Comparison of ENCODE assay signal across 9 mouse cellular contexts in genomic region chr7:141482531-141483024, GRCm38 (mm10). TPM values are rescaled to one million over a fixed set of nuclear protein-coding genes. Genes with fewer than 3 reads are reported as not detected.
DNase-seq lines count a peak whose midpoint lies in the region; ATAC-seq and TF ChIP-seq lines count a peak whose summit lies in the region.
"Had no signal": no experiment of that assay in that cellular context is flagged by ENCODE, and none has a peak within 500 bp of the region (broad histone marks: within the 10 kb centered on the region; RNA-seq: fewer than 3 reads in every experiment).

No protein-coding gene starts in this region.

- H3K4me3 ChIP-seq in liver, embryonic 11.5 days (ENCODE audit: low read depth, low read length) = peak overlapping the region; percentile 60
- peak overlapping the region; percentile 11 for H3K4me3 ChIP-seq in embryonic fibroblast, embryonic 13.5 days (ENCODE audit: insufficient read depth, low read length)
- peak overlapping the region; percentile 55 for H3K4me3 ChIP-seq in intestine, embryonic 16.5 days (ENCODE audit: low read length)
- peak overlapping the region; percentile 65 for H3K4me3 ChIP-seq in neural tube, embryonic 14.5 days (ENCODE audit: low read depth, low read length)

- no peak for ATAC-seq in liver, embryonic 11.5 days (replicated peaks; ENCODE audit: low FRiP score)
- ATAC-seq in intestine, embryonic 16.5 days = no peak
- no peak for ATAC-seq in neural tube, embryonic 14.5 days (ENCODE audit: low read depth)

- H3K4me1 ChIP-seq in liver, embryonic 11.5 days (replicated peaks; ENCODE audit: control insufficient read depth, insufficient read depth, low read length) = peaks cover 30% of the 10 kb centered on the region
- peaks cover 10% of the 10 kb centered on the region for H3K4me1 ChIP-seq in embryonic fibroblast, embryonic 13.5 days (ENCODE audit: control insufficient read depth, insufficient read depth, low read length)
- peaks cover 30% of the 10 kb centered on the region for H3K4me1 ChIP-seq in intestine, embryonic 16.5 days (ENCODE audit: control insufficient read depth, insufficient read depth, low read length)
- peaks cover 16% of the 10 kb centered on the region for H3K4me1 ChIP-seq in neural tube, embryonic 14.5 days (ENCODE audit: control insufficient read depth, insufficient read depth, low read length)

- WGBS in liver, embryonic 11.5 days = 35% methylated on average over 11 of the region's 11 CpGs
- WGBS in intestine, embryonic 16.5 days = 10% methylated on average over 11 of the region's 11 CpGs
- 1% methylated on average over 11 of the region's 11 CpGs for WGBS in neural tube, embryonic 14.5 days

- H3K36me3 ChIP-seq in liver, embryonic 11.5 days (ENCODE audit: control insufficient read depth, insufficient read depth, low read length) = no peaks in the 10 kb centered on the region
- no peaks in the 10 kb centered on the region for H3K36me3 ChIP-seq in intestine, embryonic 16.5 days (ENCODE audit: control insufficient read depth, insufficient read depth, low read length)
- H3K36me3 ChIP-seq in neural tube, embryonic 14.5 days (ENCODE audit: control insufficient read depth, insufficient read depth, low read length) = no peaks in the 10 kb centered on the region

- intact Hi-C loops in gastrocnemius, postnatal 14 days (cut with DNase I; ENCODE audit: low total_unique reads) = loop anchor here (5.0 kb wide), 1 partner anchor 180 kb away; no protein-coding TSS in a partner anchor

- peaks cover 10% of the 10 kb centered on the region for H3K27me3 ChIP-seq in liver, embryonic 11.5 days (replicated peaks; ENCODE audit: control insufficient read depth, insufficient read depth, low read length)
- peaks cover 18% of the 10 kb centered on the region; the same call in 1 of the 2 replicates for H3K27me3 ChIP-seq in intestine, embryonic 16.5 days (replicated peaks; ENCODE audit: control insufficient read depth, insufficient read depth, low read length)
- H3K27me3 ChIP-seq in neural tube, embryonic 14.5 days (ENCODE audit: control insufficient read depth, insufficient read depth, low read length) = peaks cover 4% of the 10 kb centered on the region; the same call in 1 of the 2 replicates

- peak overlapping the region; percentile 99 for H3K4me2 ChIP-seq in liver, embryonic 11.5 days
- H3K4me2 ChIP-seq in intestine, embryonic 16.5 days (ENCODE audit: low read depth, low read length) = peak overlapping the region; percentile 97
- peak overlapping the region; percentile 88 for H3K4me2 ChIP-seq in neural tube, embryonic 14.5 days (ENCODE audit: low read depth, low read length)

- H3K27ac ChIP-seq in liver, embryonic 11.5 days (ENCODE audit: low read depth, low read length) = no peak overlapping the region
- H3K27ac ChIP-seq in embryonic fibroblast, embryonic 13.5 days (ENCODE audit: insufficient read depth, low read length) = no peak overlapping the region
- H3K27ac ChIP-seq in intestine, embryonic 16.5 days (ENCODE audit: low read length) = no peak overlapping the region
- peak overlapping the region; percentile 62; the same call in 1 of the 2 replicates for H3K27ac ChIP-seq in neural tube, embryonic 14.5 days (ENCODE audit: low read depth, low read length)

- H3K9ac ChIP-seq in liver, embryonic 11.5 days (ENCODE audit: low read depth, low read length) = peak overlapping the region; percentile 51
- H3K9ac ChIP-seq in intestine, embryonic 16.5 days (ENCODE audit: low read depth, low read length) = peak overlapping the region; percentile 63
- peak overlapping the region; percentile 81 for H3K9ac ChIP-seq in neural tube, embryonic 14.5 days (replicated peaks; ENCODE audit: low read depth, low read length)

- TF ChIP-seq POLR2A in embryonic fibroblast, embryonic 13.5 days (IDR thresholded peaks at IDR 0.05; ENCODE audit: low read depth, low read length) = no peak

- TF ChIP-seq CTCF in embryonic fibroblast, embryonic 13.5 days (IDR thresholded peaks at IDR 0.05; ENCODE audit: borderline replicate concordance, insufficient read depth, low read length) = no peak

- DNase-seq in liver, embryonic 11.5 days (ENCODE audit: low spot score) = no peak
- DNase-seq in liver = no peak
- DNase-seq in urinary bladder, postnatal 10 days (ENCODE audit: low spot score) = no peak
- DNase-seq in gastrocnemius, postnatal 14 days = no peak
- no peak for DNase-seq in layer of hippocampus, adult 9-11 months
- DNase-seq: adrenal gland, adult 8-10 months had no signal

- no peaks in the 10 kb centered on the region for H3K9me3 ChIP-seq in liver, embryonic 11.5 days (ENCODE audit: control insufficient read depth, low read length)
- H3K9me3 ChIP-seq in intestine, embryonic 16.5 days (ENCODE audit: control insufficient read depth, low read length) = no peaks in the 10 kb centered on the region
- H3K9me3 ChIP-seq in neural tube, embryonic 14.5 days (ENCODE audit: control insufficient read depth, low read length) = no peaks in the 10 kb centered on the region

RNA-seq across cellular contexts. Expression of gene Tspan4, which starts 7.5 kb away (rescaled TPM):
- 77.9 and 78.2 TPM in 2 replicates for polyA plus RNA-seq in liver, embryonic 11.5 days (2014; fragmentation: Nextera tagmentation; extraction: Ambion mirVana)
- 184 and 207 TPM in 2 replicates for polyA plus RNA-seq in embryonic fibroblast, embryonic 13.5 days (2011; ENCODE audit: insufficient read length, low read depth, missing spikeins)
- 58.2 and 59.2 TPM in 2 replicates for polyA plus RNA-seq in intestine, embryonic 16.5 days (2015; fragmentation: Nextera tagmentation; extraction: Ambion mirVana)
- polyA plus RNA-seq in neural tube, embryonic 14.5 days (2014; fragmentation: Nextera tagmentation; extraction: Ambion mirVana) = 55.7 and 63.3 TPM in 2 replicates
- total RNA-seq in gastrocnemius, postnatal 14 days (2021) = 10 to 100 TPM; 15.3 TPM

RNA-seq across cellular contexts. Expression of gene Polr2l, which starts 7.6 kb away (rescaled TPM):
- 95.3 and 104 TPM in 2 replicates for polyA plus RNA-seq in liver, embryonic 11.5 days (2014; fragmentation: Nextera tagmentation; extraction: Ambion mirVana)
- polyA plus RNA-seq in embryonic fibroblast, embryonic 13.5 days (2011; ENCODE audit: insufficient read length, low read depth, missing spikeins) = 13.1 and 24.1 TPM in 2 replicates
- 50.9 and 57.1 TPM in 2 replicates for polyA plus RNA-seq in intestine, embryonic 16.5 days (2015; fragmentation: Nextera tagmentation; extraction: Ambion mirVana)
- polyA plus RNA-seq in neural tube, embryonic 14.5 days (2014; fragmentation: Nextera tagmentation; extraction: Ambion mirVana) = 74.0 and 87.3 TPM in 2 replicates
- total RNA-seq in gastrocnemius, postnatal 14 days (2021) = 10 to 100 TPM; 47.7 to 49.8 TPM

RNA-seq across cellular contexts. Expression of gene Cd151, which starts 15.4 kb away (rescaled TPM):
- 20.6 and 22.3 TPM in 2 replicates for polyA plus RNA-seq in liver, embryonic 11.5 days (2014; fragmentation: Nextera tagmentation; extraction: Ambion mirVana)
- polyA plus RNA-seq in embryonic fibroblast, embryonic 13.5 days (2011; ENCODE audit: insufficient read length, low read depth, missing spikeins) = 58.4 and 94.0 TPM in 2 replicates
- polyA plus RNA-seq in intestine, embryonic 16.5 days (2015; fragmentation: Nextera tagmentation; extraction: Ambion mirVana) = 30.6 and 30.8 TPM in 2 replicates
- 43.3 and 49.6 TPM in 2 replicates for polyA plus RNA-seq in neural tube, embryonic 14.5 days (2014; fragmentation: Nextera tagmentation; extraction: Ambion mirVana)
- 10 to 100 TPM; 79.8 to 82.0 TPM for total RNA-seq in gastrocnemius, postnatal 14 days (2021)

RNA-seq across cellular contexts. Expression of gene Cracr2b, which starts 21.7 kb away (rescaled TPM):
- polyA plus RNA-seq in liver, embryonic 11.5 days (2014; fragmentation: Nextera tagmentation; extraction: Ambion mirVana) = 4.3 and 7.2 TPM in 2 replicates
- polyA plus RNA-seq in embryonic fibroblast, embryonic 13.5 days (2011; ENCODE audit: insufficient read length, low read depth, missing spikeins) = 1.3 and 2.7 TPM in 2 replicates
- 19.3 and 21.0 TPM in 2 replicates for polyA plus RNA-seq in intestine, embryonic 16.5 days (2015; fragmentation: Nextera tagmentation; extraction: Ambion mirVana)
- polyA plus RNA-seq in neural tube, embryonic 14.5 days (2014; fragmentation: Nextera tagmentation; extraction: Ambion mirVana) = 3.6 and 6.6 TPM in 2 replicates
- total RNA-seq in gastrocnemius, postnatal 14 days (2021) = 10 to 100 TPM in 1 of 2 experiments, 1 to 10 TPM in 1; 6.5 to 14.3 TPM

RNA-seq across cellular contexts. Expression of gene Pnpla2, which starts 27.6 kb away (rescaled TPM):
- polyA plus RNA-seq in liver, embryonic 11.5 days (2014; fragmentation: Nextera tagmentation; extraction: Ambion mirVana) = 23.4 and 23.7 TPM in 2 replicates
- polyA plus RNA-seq in embryonic fibroblast, embryonic 13.5 days (2011; ENCODE audit: insufficient read length, low read depth, missing spikeins) = 18.9 and 26.7 TPM in 2 replicates
- polyA plus RNA-seq in intestine, embryonic 16.5 days (2015; fragmentation: Nextera tagmentation; extraction: Ambion mirVana) = 45.5 and 45.7 TPM in 2 replicates
- 14.0 and 14.7 TPM in 2 replicates for polyA plus RNA-seq in neural tube, embryonic 14.5 days (2014; fragmentation: Nextera tagmentation; extraction: Ambion mirVana)
- total RNA-seq in gastrocnemius, postnatal 14 days (2021) = 100 to 1,000 TPM; 188 to 332 TPM

Comparison
In these comparisons a context has a peak if more than half of its experiments do, and no peak if none do; other contexts are left out.
1. H3K4me3 ChIP-seq: peak in every context shown above with its lines; median percentile 65 in neural tube, embryonic 14.5 days; 60 in liver, embryonic 11.5 days; 55 in intestine, embryonic 16.5 days; 11 in embryonic fibroblast, embryonic 13.5 days.